Mouse (Mus musculus): ENCODE results near the gene Siah2. TPM values are rescaled to one million over a fixed set of nuclear protein-coding genes. Genes with fewer than 3 reads are reported as not detected.
A peak's percentile ranks its signal among the peaks of the same experiment; 100 is the strongest.

The Siah2 gene
- polyA plus RNA-seq, 1 experiment from 2014 or later = 5.6 TPM

- H3K9ac ChIP-seq = peak overlapping the region; percentile 82
- peaks cover 26% of the 10 kb centered on the region for H3K4me1 ChIP-seq
- peaks cover 46% of the 10 kb centered on the region for H3K27me3 ChIP-seq (replicated peaks)
- 0 out of 2 replicates have a peak, but pooled peaks have one; percentile 13 for ATAC-seq
- H3K36me3 ChIP-seq = 0 out of 2 replicates have a peak, but pooled peaks cover 3% of the 10 kb centered on the region
- under 1% methylated on average over 59 of the region's 65 CpGs for WGBS (ENCODE audit: insufficient replicate concordance)
- no peaks in the 10 kb centered on the region for H3K9me3 ChIP-seq (replicated peaks)
- H3K4me3 ChIP-seq = peak overlapping the region; percentile 75
- H3K27ac ChIP-seq = peak overlapping the region; percentile 72
- peak overlapping the region; percentile 97 for H3K4me2 ChIP-seq
These were observed 743 bp downstream of the Siah2 start for GRCm38 (mm10) chr3:58691374-58691939.

GRCm38 (mm10) chr3:58690619-58691373, 1.4 kb downstream of the Siah2 start:
- Histone ChIP-seq H3K4me1 (peaks cover 26% of the 10 kb centered on the region), H3K9me3 (replicated peaks) (no peaks in the 10 kb centered on the region), H3K27ac (peak overlapping the region; percentile 72; the same call in 1 of the 2 replicates), H3K9ac (peak overlapping the region; percentile 82), H3K27me3 (replicated peaks) (peaks cover 41% of the 10 kb centered on the region), H3K36me3 (0 out of 2 replicates have a peak, but pooled peaks cover 3% of the 10 kb centered on the region), H3K4me2 (peak overlapping the region; percentile 97), H3K4me3 (peak overlapping the region; percentile 75)
- ATAC-seq = peak; percentile 16; the same call in 1 of the 2 replicates
- under 1% methylated on average over 24 of the region's 24 CpGs for WGBS (ENCODE audit: insufficient replicate concordance)

- Histone ChIP-seq H3K36me3 (0 out of 2 replicates have a peak, but pooled peaks cover 3% of the 10 kb centered on the region), H3K9ac (no peak overlapping the region), H3K4me3 (peak overlapping the region; percentile 75; the same call in 1 of the 2 replicates), H3K27me3 (replicated peaks) (peaks cover 36% of the 10 kb centered on the region), H3K4me2 (peak overlapping the region; percentile 97), H3K4me1 (peaks cover 26% of the 10 kb centered on the region), H3K27ac (no peak overlapping the region), H3K9me3 (replicated peaks) (no peaks in the 10 kb centered on the region)
- no peak for ATAC-seq
- WGBS (ENCODE audit: insufficient replicate concordance) = 65% methylated on average over 3 of the region's 3 CpGs
These were observed 2.5 kb downstream of the Siah2 start for GRCm38 (mm10) chr3:58689721-58690120.

- Histone ChIP-seq H3K4me3 (no peak overlapping the region), H3K27me3 (replicated peaks) (peaks cover 34% of the 10 kb centered on the region), H3K9ac (no peak overlapping the region), H3K4me1 (peaks cover 26% of the 10 kb centered on the region), H3K9me3 (replicated peaks) (no peaks in the 10 kb centered on the region), H3K36me3 (0 out of 2 replicates have a peak, but pooled peaks cover 3% of the 10 kb centered on the region), H3K4me2 (peak overlapping the region; percentile 97; the same call in 1 of the 2 replicates), H3K27ac (no peak overlapping the region)
- no peak for ATAC-seq
- WGBS (ENCODE audit: insufficient replicate concordance) = 75% methylated on average over 7 of the region's 7 CpGs
These were observed 3.1 kb downstream of the Siah2 start for GRCm38 (mm10) chr3:58689105-58689504.

GRCm38 (mm10) chr3:58688551-58688950, 3.6 kb downstream of the Siah2 start:
- no peak overlapping the region for H3K27ac ChIP-seq
- peaks cover 26% of the 10 kb centered on the region for H3K4me1 ChIP-seq
- H3K9ac ChIP-seq = no peak overlapping the region
- no peak for ATAC-seq
- no peaks in the 10 kb centered on the region for H3K9me3 ChIP-seq (replicated peaks)
- WGBS (ENCODE audit: insufficient replicate concordance) = 81% methylated on average over 4 of the region's 4 CpGs
- H3K4me2 ChIP-seq = no peak overlapping the region
- H3K27me3 ChIP-seq (replicated peaks) = peaks cover 30% of the 10 kb centered on the region
- H3K4me3 ChIP-seq = no peak overlapping the region
- H3K36me3 ChIP-seq = 0 out of 2 replicates have a peak, but pooled peaks cover 3% of the 10 kb centered on the region

- no peak for ATAC-seq
- Histone ChIP-seq H3K9me3 (replicated peaks) (no peaks in the 10 kb centered on the region), H3K4me3 (no peak overlapping the region), H3K27ac (no peak overlapping the region), H3K4me1 (peaks cover 19% of the 10 kb centered on the region), H3K36me3 (0 out of 2 replicates have a peak, but pooled peaks cover 3% of the 10 kb centered on the region), H3K27me3 (replicated peaks) (peaks cover 14% of the 10 kb centered on the region), H3K9ac (no peak overlapping the region), H3K4me2 (0 out of 2 replicates have a peak overlapping the region, but pooled peaks have one; percentile 10)
- 73% methylated on average over 2 of the region's 2 CpGs for WGBS (ENCODE audit: insufficient replicate concordance)
These were observed 5.3 kb downstream of the Siah2 start for GRCm38 (mm10) chr3:58686922-58687284.

- H3K4me2 ChIP-seq = no peak overlapping the region
- no peak overlapping the region for H3K4me3 ChIP-seq
- peaks cover 19% of the 10 kb centered on the region for H3K4me1 ChIP-seq
- no peak for ATAC-seq
- no peak overlapping the region for H3K27ac ChIP-seq
- no peak overlapping the region for H3K9ac ChIP-seq
- H3K27me3 ChIP-seq (replicated peaks) = peaks cover 8% of the 10 kb centered on the region
- H3K36me3 ChIP-seq = 0 out of 2 replicates have a peak, but pooled peaks cover 3% of the 10 kb centered on the region
- no peaks in the 10 kb centered on the region for H3K9me3 ChIP-seq (replicated peaks)
- WGBS (ENCODE audit: insufficient replicate concordance) = 68% methylated on average over 7 of the region's 7 CpGs
These were observed 5.8 kb downstream of the Siah2 start for GRCm38 (mm10) chr3:58686206-58686921.

- no peak overlapping the region for H3K4me2 ChIP-seq
- ATAC-seq = no peak
- H3K27me3 ChIP-seq (replicated peaks) = no peaks in the 10 kb centered on the region
- WGBS (ENCODE audit: insufficient replicate concordance) = 73% methylated on average over 3 of the region's 3 CpGs
- no peak overlapping the region for H3K27ac ChIP-seq
- H3K9me3 ChIP-seq (replicated peaks) = no peaks in the 10 kb centered on the region
- H3K36me3 ChIP-seq = 0 out of 2 replicates have a peak, but pooled peaks cover 3% of the 10 kb centered on the region
- no peak overlapping the region for H3K4me3 ChIP-seq
- no peak overlapping the region for H3K9ac ChIP-seq
- peaks cover 10% of the 10 kb centered on the region for H3K4me1 ChIP-seq
These were observed 6.8 kb downstream of the Siah2 start for GRCm38 (mm10) chr3:58685396-58685795.

GRCm38 (mm10) chr3:58683346-58683745, 8.9 kb downstream of the Siah2 start:
- H3K36me3 ChIP-seq = no peaks in the 10 kb centered on the region
- H3K9me3 ChIP-seq (replicated peaks) = no peaks in the 10 kb centered on the region
- H3K4me1 ChIP-seq = peaks cover 3% of the 10 kb centered on the region; the same call in 1 of the 2 replicates
- H3K4me3 ChIP-seq = no peak overlapping the region
- H3K27ac ChIP-seq = no peak overlapping the region
- no peak overlapping the region for H3K9ac ChIP-seq
- no peak for ATAC-seq
- no peak overlapping the region for H3K4me2 ChIP-seq
- no peaks in the 10 kb centered on the region for H3K27me3 ChIP-seq (replicated peaks)
- WGBS (ENCODE audit: insufficient replicate concordance) = 73% methylated on average over 7 of the region's 7 CpGs

- Histone ChIP-seq H3K4me2 (no peak overlapping the region), H3K27me3 (replicated peaks) (no peaks in the 10 kb centered on the region), H3K27ac (no peak overlapping the region), H3K36me3 (no peaks in the 10 kb centered on the region), H3K9ac (no peak overlapping the region), H3K4me3 (no peak overlapping the region), H3K9me3 (replicated peaks) (no peaks in the 10 kb centered on the region), H3K4me1 (peaks cover under 1% of the 10 kb centered on the region; the same call in 1 of the 2 replicates)
- ATAC-seq = no peak
- 74% methylated on average over 4 of the region's 4 CpGs for WGBS (ENCODE audit: insufficient replicate concordance)
These were observed 9.9 kb downstream of the Siah2 start for GRCm38 (mm10) chr3:58682336-58682735.

GRCm38 (mm10) chr3:58681831-58682230, 10.4 kb downstream of the Siah2 start:
- WGBS (ENCODE audit: insufficient replicate concordance) = 63% methylated on average over 2 of the region's 2 CpGs
- H3K4me3 ChIP-seq = no peak overlapping the region
- H3K36me3 ChIP-seq = no peaks in the 10 kb centered on the region
- ATAC-seq = no peak
- H3K27ac ChIP-seq = no peak overlapping the region
- H3K4me2 ChIP-seq = no peak overlapping the region
- H3K27me3 ChIP-seq (replicated peaks) = no peaks in the 10 kb centered on the region
- no peak overlapping the region for H3K9ac ChIP-seq
- H3K9me3 ChIP-seq (replicated peaks) = no peaks in the 10 kb centered on the region
- no peaks in the 10 kb centered on the region; the same call in 1 of the 2 replicates for H3K4me1 ChIP-seq
